Comparison of ENCODE assay signal across 10 mouse cellular contexts in the genomic region with DNA sequence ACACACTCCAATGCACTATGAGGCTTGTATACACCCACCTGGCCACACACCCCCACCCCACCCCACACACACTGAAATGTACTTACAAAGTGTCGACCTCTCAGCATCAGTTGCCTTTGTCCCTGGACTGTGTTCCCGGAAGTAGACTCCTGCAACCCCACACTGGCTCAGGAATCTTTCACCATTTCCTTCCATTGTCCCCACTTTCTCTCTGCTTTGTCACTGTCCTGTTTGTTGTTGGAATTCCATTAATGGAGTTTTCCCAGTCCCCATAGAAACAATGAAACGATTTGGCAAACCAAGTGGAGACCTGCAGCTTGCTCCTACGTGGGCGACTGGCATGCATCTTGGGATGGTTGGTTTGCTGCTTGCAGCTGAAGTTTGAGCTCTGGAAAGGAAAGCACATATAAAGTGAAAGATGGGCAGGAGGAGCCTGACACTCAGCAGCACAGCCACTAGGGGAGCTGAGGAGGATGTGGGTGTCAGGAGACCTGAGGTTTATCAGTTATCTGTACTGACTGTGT.
A peak's percentile ranks its signal among the peaks of the same experiment; 100 is the strongest.
DNase-seq lines count a peak whose midpoint lies in the region; ATAC-seq and TF ChIP-seq lines count a peak whose summit lies in the region.
"Had no signal": no experiment of that assay in that cellular context is flagged by ENCODE, and none has a peak within 500 bp of the region (broad histone marks: within the 10 kb centered on the region; RNA-seq: fewer than 3 reads in every experiment).

No protein-coding gene starts in this region.

- H3K27me3 ChIP-seq in intestine, embryonic 15.5 days (replicated peaks), result no peaks in the 10 kb centered on the region
- H3K27me3 ChIP-seq in small intestine, adult 2 months (ENCODE audit: control insufficient read depth, insufficient read depth, low read length), result no peaks in the 10 kb centered on the region
- no peaks in the 10 kb centered on the region for H3K27me3 ChIP-seq in hindbrain, embryonic 16.5 days (replicated peaks; ENCODE audit: control insufficient read depth, insufficient read depth, low read length)
- H3K27me3 ChIP-seq: forebrain, embryonic 12.5 days; limb, embryonic 13.5 days had no signal

- ATAC-seq in activated CD4-positive, CD25-positive, alpha-beta regulatory T cell, adult 4 months, result peak; percentile 98
- 0 out of 2 replicates have a peak, but pooled peaks have one; percentile 68 for ATAC-seq in intestine, embryonic 15.5 days
- ATAC-seq in hindbrain, embryonic 16.5 days, result no peak

- WGBS in lung, adult 2 months, result 35% methylated on average over 5 of the region's 5 CpGs
- WGBS in intestine, embryonic 15.5 days, result 49% methylated on average over 5 of the region's 5 CpGs
- 54% methylated on average over 5 of the region's 5 CpGs for WGBS in small intestine, adult 2 months
- WGBS in hindbrain, embryonic 16.5 days, result 24% methylated on average over 5 of the region's 5 CpGs

- TF ChIP-seq POLR2A in lung, adult 2 months (IDR thresholded peaks at IDR 0.05; ENCODE audit: borderline replicate concordance, extremely low read depth, low read depth, low read length), result no peak
- no peak for TF ChIP-seq POLR2A in small intestine, adult 2 months (IDR thresholded peaks at IDR 0.05; ENCODE audit: low read depth, low read length)

- no peak overlapping the region for H3K4me2 ChIP-seq in intestine, embryonic 15.5 days (replicated peaks)
- H3K4me2 ChIP-seq in hindbrain, embryonic 16.5 days (ENCODE audit: low read length), result no peak overlapping the region
- H3K4me2 ChIP-seq: forebrain, embryonic 12.5 days; limb, embryonic 13.5 days had no signal

- H3K27ac ChIP-seq in intestine, embryonic 15.5 days, result no peak overlapping the region
- no peak overlapping the region for H3K27ac ChIP-seq in small intestine, adult 2 months (ENCODE audit: insufficient read depth, low read depth, low read length)
- no peak overlapping the region for H3K27ac ChIP-seq in hindbrain, embryonic 16.5 days (ENCODE audit: low read depth, low read length)
- H3K27ac ChIP-seq: forebrain, embryonic 12.5 days; limb, embryonic 13.5 days had no signal

- H3K36me3 ChIP-seq in intestine, embryonic 15.5 days, result no peaks in the 10 kb centered on the region
- H3K36me3 ChIP-seq in small intestine, adult 2 months (ENCODE audit: control insufficient read depth, insufficient read depth, low read length), result no peaks in the 10 kb centered on the region
- H3K36me3 ChIP-seq in hindbrain, embryonic 16.5 days (ENCODE audit: control insufficient read depth, insufficient read depth, low read length), result no peaks in the 10 kb centered on the region
- H3K36me3 ChIP-seq: forebrain, embryonic 12.5 days; limb, embryonic 13.5 days had no signal

- TF ChIP-seq CTCF in lung, adult 2 months (IDR thresholded peaks at IDR 0.05; ENCODE audit: insufficient read depth, low read length), result peak; percentile 73
- TF ChIP-seq CTCF in small intestine, adult 2 months (IDR thresholded peaks at IDR 0.05; ENCODE audit: extremely low read depth, insufficient read length, insufficient replicate concordance, low read depth, low read length), result peak; percentile 48; the same call in 1 of the 2 replicates

- no peak overlapping the region for H3K4me3 ChIP-seq in lung, adult 2 months (replicated peaks; ENCODE audit: extremely low read depth, low read depth, low read length)
- H3K4me3 ChIP-seq in intestine, embryonic 15.5 days (replicated peaks), result no peak overlapping the region
- no peak overlapping the region for H3K4me3 ChIP-seq in small intestine, adult 2 months (ENCODE audit: low read depth, low read length)
- no peak overlapping the region for H3K4me3 ChIP-seq in hindbrain, embryonic 16.5 days (ENCODE audit: low read length)
- H3K4me3 ChIP-seq: forebrain, embryonic 12.5 days; limb, embryonic 13.5 days had no signal

- H3K4me1 ChIP-seq in lung, adult 2 months (ENCODE audit: control insufficient read depth, insufficient read depth, low read length), result no peaks in the 10 kb centered on the region
- no peaks in the 10 kb centered on the region for H3K4me1 ChIP-seq in intestine, embryonic 15.5 days (replicated peaks)
- peaks cover 3% of the 10 kb centered on the region; the same call in 1 of the 2 replicates for H3K4me1 ChIP-seq in small intestine, adult 2 months (ENCODE audit: control insufficient read depth, insufficient read depth, insufficient read length, low read length)
- H3K4me1 ChIP-seq in hindbrain, embryonic 16.5 days (ENCODE audit: control insufficient read depth, insufficient read depth, low read depth, low read length), result no peaks in the 10 kb centered on the region
- H3K4me1 ChIP-seq: forebrain, embryonic 12.5 days; limb, embryonic 13.5 days had no signal

- DNase-seq in lung, adult 2 months, result no peak
- no peak for DNase-seq in lung, postnatal 14 days
- no peak for DNase-seq in gastrocnemius, adult 18-20 months (ENCODE audit: low spot score)
- no peak for DNase-seq in gastrocnemius, postnatal 25 days

- H3K9me3 ChIP-seq in intestine, embryonic 15.5 days, result no peaks in the 10 kb centered on the region
- H3K9me3 ChIP-seq in hindbrain, embryonic 16.5 days (ENCODE audit: control insufficient read depth, low read length), result no peaks in the 10 kb centered on the region
- H3K9me3 ChIP-seq: forebrain, embryonic 12.5 days; limb, embryonic 13.5 days had no signal

- H3K9ac ChIP-seq in intestine, embryonic 15.5 days, result no peak overlapping the region
- no peak overlapping the region for H3K9ac ChIP-seq in hindbrain, embryonic 16.5 days (ENCODE audit: low read depth, low read length)
- H3K9ac ChIP-seq: forebrain, embryonic 12.5 days; limb, embryonic 13.5 days had no signal
